Mouse (Mus musculus) hindbrain, embryonic 15.5 days (tissue): ENCODE results near the gene Gm17455. TPM values are rescaled to one million over a fixed set of nuclear protein-coding genes. Genes with fewer than 3 reads are reported as not detected.

Experiments
- ATAC-seq: fragments of 200-750 bp; cut with Nextera tagmentation; 2 replicates; pipeline ENCODE4 v1.8.0; 2017; ENCODE audit warnings: low read depth, moderate number of reproducible peaks, moderate TSS enrichment; ENCODE audit not compliant: low FRiP score
- H3K27ac ChIP-seq: fragments of 300-500 bp; sonication (generic); replicated peaks from 2 replicates; pipeline ENCODE4 v1.5.1; 2015; ENCODE audit warnings: mild to moderate bottlenecking, inconsistent platforms
- H3K27me3 ChIP-seq: fragments of 300-500 bp; sonication (generic); 2 replicates; pipeline ENCODE4 v1.6.1; 2015; ENCODE audit warnings: control low read depth, inconsistent platforms
- H3K36me3 ChIP-seq: fragments of 300-500 bp; sonication (generic); 2 replicates; pipeline ENCODE4 v1.6.1; 2015; ENCODE audit warnings: control low read depth, inconsistent platforms
- H3K4me1 ChIP-seq: fragments of 300-500 bp; sonication (generic); replicated peaks from 2 replicates; pipeline ENCODE4 v1.6.1; 2015; ENCODE audit warnings: control low read depth, inconsistent platforms
- H3K4me2 ChIP-seq: fragments of 300-500 bp; sonication (generic); 2 replicates; pipeline ENCODE4 v1.6.1; 2015; ENCODE audit warnings: moderate library complexity, mild to moderate bottlenecking, inconsistent platforms
- H3K4me3 ChIP-seq: fragments of 300-500 bp; sonication (generic); 2 replicates; pipeline ENCODE4 v1.5.1; 2015; ENCODE audit warnings: mild to moderate bottlenecking, inconsistent platforms
- H3K9ac ChIP-seq: fragments of 300-500 bp; sonication (generic); 2 replicates; pipeline ENCODE4 v1.6.1; 2015; ENCODE audit warnings: inconsistent platforms
- H3K9me3 ChIP-seq: fragments of 300-500 bp; sonication (generic); 2 replicates; pipeline ENCODE4 v1.6.1; 2016; ENCODE audit warnings: control low read depth, inconsistent platforms
- WGBS: fragments of 180-500 bp; shearing (Covaris S2); methylation state at CpG from one replicate; pipeline ENCODE4 v1.1.7; 2015; 5-methylcytosine and 5-hydroxymethylcytosine counted together
- polyA plus RNA-seq: library from polyadenylated mRNA; unstranded; fragments of >200 nt; fragmentation: Nextera tagmentation; extraction: Ambion mirVana; gene quantifications from 2 replicates; pipeline ENCODE4 v1.2.1, GENCODE M21; 2015

The Gm17455 gene
- polyA plus RNA-seq, 1 experiment from 2014 or later = 16.8 TPM

- no peak for ATAC-seq
Observed at GRCm38 (mm10) chr10:60379419-60379957, 20.0 kb upstream of the Gm17455 start.

GRCm38 (mm10) chr10:60380229-60380628, 19.3 kb upstream of the Gm17455 start:
- Histone ChIP-seq H3K4me3 (no peak overlapping the region), H3K27me3 (no peaks in the 10 kb centered on the region), H3K4me1 (no peaks in the 10 kb centered on the region), H3K4me2 (no peak overlapping the region), H3K9me3 (no peaks in the 10 kb centered on the region), H3K36me3 (no peaks in the 10 kb centered on the region), H3K27ac (no peak overlapping the region), H3K9ac (no peak overlapping the region)
- 78% methylated on average over 3 of the region's 3 CpGs for WGBS
- ATAC-seq = no peak

More at GRCm38 (mm10) chr10:60379419-60379957, 20.0 kb upstream of the Gm17455 start:
- H3K27ac ChIP-seq = no peak overlapping the region
- no peaks in the 10 kb centered on the region for H3K4me1 ChIP-seq
- 75% methylated on average over 9 of the region's 9 CpGs for WGBS
- no peak overlapping the region for H3K4me3 ChIP-seq
- H3K27me3 ChIP-seq = no peaks in the 10 kb centered on the region
- no peak overlapping the region for H3K9ac ChIP-seq
- no peak overlapping the region for H3K4me2 ChIP-seq
- H3K36me3 ChIP-seq = no peaks in the 10 kb centered on the region
- H3K9me3 ChIP-seq = no peaks in the 10 kb centered on the region

- no peak overlapping the region for H3K4me3 ChIP-seq
- ATAC-seq = no peak
- H3K4me1 ChIP-seq = no peaks in the 10 kb centered on the region
- no peak overlapping the region for H3K9ac ChIP-seq
- H3K4me2 ChIP-seq = no peak overlapping the region
- no peaks in the 10 kb centered on the region for H3K9me3 ChIP-seq
- 83% methylated on average over 10 of the region's 10 CpGs for WGBS
- no peaks in the 10 kb centered on the region for H3K27me3 ChIP-seq
- H3K36me3 ChIP-seq = no peaks in the 10 kb centered on the region
- no peak overlapping the region for H3K27ac ChIP-seq
Observed at GRCm38 (mm10) chr10:60381142-60381925, 18.2 kb upstream of the Gm17455 start.

GRCm38 (mm10) chr10:60388332-60388731, 11.2 kb upstream of the Gm17455 start:
- Histone ChIP-seq H3K9me3 (no peaks in the 10 kb centered on the region), H3K36me3 (no peaks in the 10 kb centered on the region), H3K4me3 (no peak overlapping the region), H3K4me1 (0 out of 2 replicates have a peak, but pooled peaks cover 5% of the 10 kb centered on the region), H3K4me2 (no peak overlapping the region), H3K27ac (no peak overlapping the region), H3K27me3 (no peaks in the 10 kb centered on the region), H3K9ac (no peak overlapping the region)
- no peak for ATAC-seq
- WGBS = 78% methylated on average over 2 of the region's 2 CpGs

GRCm38 (mm10) chr10:60389447-60389865, 10.1 kb upstream of the Gm17455 start:
- H3K36me3 ChIP-seq = no peaks in the 10 kb centered on the region
- no peak for ATAC-seq
- H3K9me3 ChIP-seq = no peaks in the 10 kb centered on the region
- no peak overlapping the region for H3K4me3 ChIP-seq
- H3K9ac ChIP-seq = no peak overlapping the region
- 0 out of 2 replicates have a peak, but pooled peaks cover 5% of the 10 kb centered on the region for H3K4me1 ChIP-seq
- H3K27ac ChIP-seq = no peak overlapping the region
- 61% methylated on average over 9 of the region's 9 CpGs for WGBS
- H3K4me2 ChIP-seq = no peak overlapping the region
- H3K27me3 ChIP-seq = no peaks in the 10 kb centered on the region

GRCm38 (mm10) chr10:60390177-60390903, 9.2 kb upstream of the Gm17455 start:
- no peaks in the 10 kb centered on the region for H3K9me3 ChIP-seq
- no peak overlapping the region for H3K4me3 ChIP-seq
- no peak overlapping the region for H3K27ac ChIP-seq
- 37% methylated on average over 6 of the region's 6 CpGs for WGBS
- H3K4me1 ChIP-seq = peaks cover 13% of the 10 kb centered on the region
- H3K9ac ChIP-seq = no peak overlapping the region
- no peak for ATAC-seq
- no peak overlapping the region for H3K4me2 ChIP-seq
- H3K36me3 ChIP-seq = no peaks in the 10 kb centered on the region
- no peaks in the 10 kb centered on the region for H3K27me3 ChIP-seq

- Histone ChIP-seq H3K9me3 (no peaks in the 10 kb centered on the region), H3K9ac (no peak overlapping the region), H3K4me2 (no peak overlapping the region), H3K4me3 (no peak overlapping the region), H3K4me1 (peaks cover 15% of the 10 kb centered on the region), H3K27ac (no peak overlapping the region), H3K36me3 (no peaks in the 10 kb centered on the region), H3K27me3 (no peaks in the 10 kb centered on the region)
- no peak; the same call in 1 of the 2 replicates for ATAC-seq
- WGBS = 54% methylated on average over 5 of the region's 5 CpGs
Observed at GRCm38 (mm10) chr10:60390904-60391420, 8.6 kb upstream of the Gm17455 start.

- no peaks in the 10 kb centered on the region for H3K27me3 ChIP-seq
- H3K9me3 ChIP-seq = no peaks in the 10 kb centered on the region
- 0 out of 2 replicates have a peak, but pooled peaks have one; percentile 39 for ATAC-seq
- no peaks in the 10 kb centered on the region for H3K36me3 ChIP-seq
- H3K4me3 ChIP-seq = no peak overlapping the region
- no peak overlapping the region for H3K9ac ChIP-seq
- H3K4me2 ChIP-seq = no peak overlapping the region
- 67% methylated on average over 9 of the region's 9 CpGs for WGBS
- no peak overlapping the region for H3K27ac ChIP-seq
- peaks cover 15% of the 10 kb centered on the region for H3K4me1 ChIP-seq
Observed at GRCm38 (mm10) chr10:60391661-60392060, 7.9 kb upstream of the Gm17455 start.

- Histone ChIP-seq H3K27me3 (no peaks in the 10 kb centered on the region), H3K4me2 (no peak overlapping the region), H3K4me1 (peaks cover 15% of the 10 kb centered on the region), H3K9ac (no peak overlapping the region), H3K36me3 (no peaks in the 10 kb centered on the region), H3K4me3 (no peak overlapping the region), H3K27ac (0 out of 2 replicates have a peak overlapping the region, but pooled peaks have one; percentile 5), H3K9me3 (no peaks in the 10 kb centered on the region)
- ATAC-seq = no peak
- 44% methylated on average over 7 of the region's 7 CpGs for WGBS
Observed at GRCm38 (mm10) chr10:60394936-60395335, 4.6 kb upstream of the Gm17455 start.

- no peak overlapping the region for H3K9ac ChIP-seq
- no peak for ATAC-seq
- no peaks in the 10 kb centered on the region for H3K36me3 ChIP-seq
- no peaks in the 10 kb centered on the region for H3K9me3 ChIP-seq
- no peaks in the 10 kb centered on the region for H3K27me3 ChIP-seq
- WGBS = 61% methylated on average over 5 of the region's 5 CpGs
- H3K4me1 ChIP-seq = peaks cover 14% of the 10 kb centered on the region
- no peak overlapping the region for H3K4me3 ChIP-seq
- 0 out of 2 replicates have a peak overlapping the region, but pooled peaks have one; percentile 5 for H3K27ac ChIP-seq
- H3K4me2 ChIP-seq = no peak overlapping the region
Observed at GRCm38 (mm10) chr10:60395605-60396004, 3.9 kb upstream of the Gm17455 start.

- H3K36me3 ChIP-seq = no peaks in the 10 kb centered on the region
- no peaks in the 10 kb centered on the region for H3K9me3 ChIP-seq
- no peak for ATAC-seq
- H3K4me2 ChIP-seq = no peak overlapping the region
- peaks cover 10% of the 10 kb centered on the region for H3K4me1 ChIP-seq
- H3K27ac ChIP-seq = no peak overlapping the region
- no peak overlapping the region for H3K4me3 ChIP-seq
- 93% methylated on average over 10 of the region's 10 CpGs for WGBS
- H3K9ac ChIP-seq = no peak overlapping the region
- H3K27me3 ChIP-seq = no peaks in the 10 kb centered on the region
Observed at GRCm38 (mm10) chr10:60398051-60398814, 1.3 kb upstream of the Gm17455 start.
